In genomic region chr5:73006784-73007581, GRCm38 (mm10) we compare ENCODE assay signal across 9 mouse cellular contexts. TPM values are rescaled to one million over a fixed set of nuclear protein-coding genes. Genes with fewer than 3 reads are reported as not detected.
DNase-seq lines count a peak whose midpoint lies in the region; ATAC-seq lines count a peak whose summit lies in the region.
"Had no signal": no experiment of that assay in that cellular context is flagged by ENCODE, and none has a peak within 500 bp of the region (broad histone marks: within the 10 kb centered on the region; RNA-seq: fewer than 3 reads in every experiment).

Slc10a4 (plus strand) TSS chr5:73006883.

- H3K4me1 ChIP-seq in heart, embryonic 11.5 days (ENCODE audit: control insufficient read depth, insufficient read depth, low read length): no peaks in the 10 kb centered on the region
- no peaks in the 10 kb centered on the region for H3K4me1 ChIP-seq in forebrain, embryonic 14.5 days (ENCODE audit: control insufficient read depth, insufficient read depth, low read length)
- H3K4me1 ChIP-seq in kidney, embryonic 16.5 days (ENCODE audit: insufficient read depth, low read length): peaks cover 8% of the 10 kb centered on the region

- no peak; the same call in 1 of the 2 replicates for ATAC-seq in heart, embryonic 11.5 days (replicated peaks; ENCODE audit: insufficient number of reproducible peaks, low FRiP score, low TSS enrichment)
- peak; percentile 94 for ATAC-seq in forebrain, embryonic 14.5 days
- peak; percentile 92 for ATAC-seq in kidney, embryonic 16.5 days (ENCODE audit: low FRiP score, low TSS enrichment)
- peak; percentile 50 for ATAC-seq in megakaryocyte progenitor cell, adult 5-6 weeks (replicated peaks; ENCODE audit: poor library complexity)
- ATAC-seq: Patski had no signal

- peak within 1 kb of the TSS; percentile 46 for H3K4me3 ChIP-seq in heart, embryonic 11.5 days (ENCODE audit: low read depth, low read length)
- peak within 1 kb of the TSS; percentile 37 for H3K4me3 ChIP-seq in forebrain, embryonic 14.5 days (ENCODE audit: low read depth, low read length)
- H3K4me3 ChIP-seq in kidney, embryonic 16.5 days (ENCODE audit: low read length): peak within 1 kb of the TSS; percentile 47

- H3K27me3 ChIP-seq in heart, embryonic 11.5 days (ENCODE audit: control insufficient read depth, insufficient read depth, low read length): peaks cover 28% of the 10 kb centered on the region
- 0 out of 2 replicates have a peak, but pooled peaks cover 4% of the 10 kb centered on the region for H3K27me3 ChIP-seq in forebrain, embryonic 14.5 days (replicated peaks; ENCODE audit: control insufficient read depth, insufficient read depth, low read length)
- peaks cover 32% of the 10 kb centered on the region for H3K27me3 ChIP-seq in kidney, embryonic 16.5 days (ENCODE audit: insufficient read depth, low read length)
- H3K27me3 ChIP-seq: Patski had no signal

- DNase-seq in heart, postnatal 25 days (ENCODE audit: low spot score): no peak
- DNase-seq in adrenal gland, adult (ENCODE audit: inconsistent age in 2 of 2, low spot score in 1 of 2): peak; percentile 60 to 76
- peak; percentile 41 for DNase-seq in forebrain, embryonic 14.5 days (ENCODE audit: low spot score)
- no peak for DNase-seq in frontal cortex, postnatal 14 days (ENCODE audit: low spot score in 2 of 2)
- no peak for DNase-seq in testis, postnatal 14 days (ENCODE audit: low spot score)

- no peak within 1 kb of the TSS for H3K27ac ChIP-seq in heart, embryonic 11.5 days (ENCODE audit: low read depth, low read length)
- H3K27ac ChIP-seq in forebrain, embryonic 14.5 days (ENCODE audit: low read depth, low read length): 0 out of 2 replicates have a peak within 1 kb of the TSS, but pooled peaks have one; percentile 5
- no peak within 1 kb of the TSS for H3K27ac ChIP-seq in kidney, embryonic 16.5 days (ENCODE audit: low read length)

- peak within 1 kb of the TSS; percentile 83 for H3K4me2 ChIP-seq in heart, embryonic 11.5 days
- H3K4me2 ChIP-seq in forebrain, embryonic 14.5 days (ENCODE audit: low read length): peak within 1 kb of the TSS; percentile 67
- peak within 1 kb of the TSS; percentile 77 for H3K4me2 ChIP-seq in kidney, embryonic 16.5 days (replicated peaks; ENCODE audit: low read depth, low read length)

- intact Hi-C loops in heart, postnatal 25 days (cut with DNase I): loop anchor here (5.0 kb wide), 1 partner anchor 420 kb away; the partner anchor contains the start of gene Gm5868

- no peak within 1 kb of the TSS for H3K9ac ChIP-seq in heart, embryonic 11.5 days (ENCODE audit: low read depth, low read length)
- peak within 1 kb of the TSS; percentile 55 for H3K9ac ChIP-seq in forebrain, embryonic 14.5 days (ENCODE audit: low read length)
- 0 out of 2 replicates have a peak within 1 kb of the TSS, but pooled peaks have one; percentile 35 for H3K9ac ChIP-seq in kidney, embryonic 16.5 days (replicated peaks; ENCODE audit: low read length)

- no peaks in the 10 kb centered on the region for H3K36me3 ChIP-seq in heart, embryonic 11.5 days (ENCODE audit: control insufficient read depth, insufficient read depth, low read length)
- H3K36me3 ChIP-seq in forebrain, embryonic 14.5 days (ENCODE audit: control insufficient read depth, insufficient read depth, low read length): no peaks in the 10 kb centered on the region
- no peaks in the 10 kb centered on the region for H3K36me3 ChIP-seq in kidney, embryonic 16.5 days (ENCODE audit: insufficient read depth, low read length)

- no peaks in the 10 kb centered on the region for H3K9me3 ChIP-seq in heart, embryonic 11.5 days (replicated peaks; ENCODE audit: control insufficient read depth, low read length)
- H3K9me3 ChIP-seq in forebrain, embryonic 14.5 days (replicated peaks; ENCODE audit: control insufficient read depth, low read length): no peaks in the 10 kb centered on the region
- no peaks in the 10 kb centered on the region for H3K9me3 ChIP-seq in kidney, embryonic 16.5 days (ENCODE audit: low read length)

- WGBS in heart, embryonic 11.5 days (ENCODE audit: insufficient replicate concordance): 7% methylated on average over 60 of the region's 65 CpGs
- WGBS in forebrain, embryonic 14.5 days: 7% methylated on average over 63 of the region's 65 CpGs
- WGBS in kidney, embryonic 16.5 days: 6% methylated on average over 65 of the region's 65 CpGs

RNA-seq across cellular contexts. Expression of gene Slc10a4, which starts in this region (rescaled TPM):
- polyA plus RNA-seq in heart, embryonic 11.5 days (2014; fragmentation: Nextera tagmentation; extraction: Ambion mirVana): 0.43 and 0.72 TPM in 2 replicates
- not detected for total RNA-seq in heart, postnatal 25 days (2021)
- 15.6 and 16.5 TPM in 2 replicates for polyA plus RNA-seq in forebrain, embryonic 14.5 days (2014; fragmentation: Nextera tagmentation; extraction: Ambion mirVana)
- polyA plus RNA-seq in kidney, embryonic 16.5 days (2015; fragmentation: Nextera tagmentation; extraction: Ambion mirVana): 1.2 and 1.8 TPM in 2 replicates
- total RNA-seq in megakaryocyte progenitor cell, adult 5-6 weeks (2015): not detected in 2 replicates
- not detected in 2 replicates for total RNA-seq in megakaryocyte progenitor cell, adult 5-6 weeks (2017)
- polyA plus RNA-seq: Patski had no signal

Comparison
In these comparisons a context has a peak if more than half of its experiments do, and no peak if none do; other contexts are left out.
1. Peak in ATAC-seq in megakaryocyte progenitor cell, adult 5-6 weeks; RNA of the gene not detected or under 1 TPM.
2. DNase-seq: peak in adrenal gland, adult (2 of 2) and forebrain, embryonic 14.5 days (single experiment); none in heart, postnatal 25 days (single experiment), frontal cortex, postnatal 14 days (0 of 2) and testis, postnatal 14 days (single experiment).
3. Peak in every context shown above with its lines, with median percentiles within 50 percentile points of each other: H3K4me2 ChIP-seq and H3K4me3 ChIP-seq.